Mouse (Mus musculus) lung, embryonic 14.5 days (tissue): ENCODE results near the gene Olfr1369-ps1. TPM values are rescaled to one million over a fixed set of nuclear protein-coding genes. Genes with fewer than 3 reads are reported as not detected.

Experiments
- ATAC-seq: fragments of 200-750 bp; cut with Nextera tagmentation; 2 replicates; pipeline ENCODE4 v1.8.0; 2017; ENCODE audit warnings: mild to moderate bottlenecking, moderate TSS enrichment, moderate library complexity; ENCODE audit not compliant: insufficient read depth
- DNase-seq: peaks from one replicate; pipeline ENCODE4 v3.0.0-alpha.2; 2015
- H3K27ac ChIP-seq: fragments of 300-500 bp; sonication (generic); 2 replicates; pipeline ENCODE4 v1.5.1; 2014; ENCODE audit warnings: low read depth, mild to moderate bottlenecking, moderate library complexity
- H3K27me3 ChIP-seq: fragments of 300-500 bp; sonication (generic); 2 replicates; pipeline ENCODE4 v1.6.1; 2014; ENCODE audit warnings: low read length, control low read depth; ENCODE audit not compliant: insufficient read depth
- H3K36me3 ChIP-seq: fragments of 300-500 bp; sonication (generic); 2 replicates; pipeline ENCODE4 v1.6.1; 2014; ENCODE audit warnings: control low read depth; ENCODE audit not compliant: insufficient read depth
- H3K4me1 ChIP-seq: fragments of 300-500 bp; sonication (generic); 2 replicates; pipeline ENCODE4 v1.6.1; 2014; ENCODE audit warnings: antibody characterized with exemption, control low read depth; ENCODE audit not compliant: insufficient read depth
- H3K4me2 ChIP-seq: fragments of 300-500 bp; sonication (generic); 2 replicates; pipeline ENCODE4 v1.6.1; 2014; ENCODE audit warnings: mild to moderate bottlenecking
- H3K4me3 ChIP-seq: fragments of 300-500 bp; sonication (generic); 2 replicates; pipeline ENCODE4 v1.5.1; 2014; ENCODE audit warnings: low read depth, low read length
- H3K9ac ChIP-seq: fragments of 300-500 bp; sonication (generic); 2 replicates; pipeline ENCODE4 v1.6.1; 2014
- H3K9me3 ChIP-seq: fragments of 300-500 bp; sonication (generic); 2 replicates; pipeline ENCODE4 v1.6.1; 2016; ENCODE audit warnings: low read depth, low read length, control low read depth
- CTCF ChIP-seq: IDR thresholded peaks from 2 replicates; pipeline ENCODE4 v1.5.1; 2016; ENCODE audit warnings: antibody characterized with exemption, low read depth
- WGBS: fragments of 180-500 bp; shearing (Covaris S2); extraction: QIAGEN DNeasy Blood & Tissue Kit; methylation state at CpG from one replicate; pipeline ENCODE4 v1.1.7; 2014; 5-methylcytosine and 5-hydroxymethylcytosine counted together
- polyA plus RNA-seq: library from polyadenylated mRNA; unstranded; fragments of >200 nt; fragmentation: Nextera tagmentation; extraction: Ambion mirVana; gene quantifications from 2 replicates; pipeline ENCODE4 v1.2.1, GENCODE M21; 2014

The Olfr1369-ps1 gene
- polyA plus RNA-seq, 1 experiment from 2014 or later, result not detected

DNA sequence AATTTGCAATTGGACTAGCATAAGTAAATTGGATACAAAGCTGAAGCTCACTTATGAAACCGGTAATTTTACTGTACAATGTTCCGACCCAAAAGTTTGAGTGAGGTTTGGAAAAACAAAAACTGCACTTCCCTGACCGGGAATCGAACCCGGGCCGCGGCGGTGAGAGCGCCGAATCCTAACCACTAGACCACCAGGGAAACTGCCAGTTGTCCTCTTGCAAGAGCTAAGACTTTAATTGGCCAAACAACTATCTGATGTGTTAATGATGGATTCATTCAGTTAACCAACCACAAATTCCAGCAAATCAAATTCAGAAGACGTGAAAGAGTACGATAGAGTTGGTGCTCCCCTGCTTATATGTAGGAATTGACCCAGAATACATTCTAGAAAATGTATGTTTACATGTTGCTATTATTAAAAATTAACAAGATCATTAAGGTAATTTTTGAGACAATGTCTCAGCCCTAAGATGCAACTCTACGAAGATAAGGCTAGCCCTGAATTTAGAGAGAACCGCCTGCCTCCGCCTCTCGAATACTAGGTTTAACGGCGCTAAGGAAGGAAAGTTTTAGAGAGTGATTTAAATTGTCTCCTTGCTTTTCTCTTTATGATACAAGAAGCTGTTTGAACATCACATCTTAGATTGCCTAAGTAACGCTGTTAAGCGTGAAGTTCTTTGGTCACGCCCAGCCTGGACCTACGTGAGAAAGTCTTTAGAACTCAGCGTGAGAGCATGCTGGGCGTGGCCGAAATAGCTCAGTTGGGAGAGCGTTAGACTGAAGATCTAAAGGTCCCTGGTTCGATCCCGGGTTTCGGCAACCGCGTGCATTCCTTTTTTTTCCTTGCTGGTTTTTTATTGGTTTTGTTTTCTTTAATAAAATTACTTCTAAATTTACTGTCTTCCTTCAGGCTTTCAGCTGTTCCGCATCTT lies 49.6 kb downstream of the Olfr1369-ps1 start:
- H3K36me3 ChIP-seq, result no peaks in the 10 kb centered on the region
- H3K4me2 ChIP-seq, result peak overlapping the region; percentile 92
- no peaks in the 10 kb centered on the region for H3K27me3 ChIP-seq
- H3K9ac ChIP-seq, result peak overlapping the region; percentile 47; the same call in 1 of the 2 replicates
- no peaks in the 10 kb centered on the region for H3K4me1 ChIP-seq
- no peaks in the 10 kb centered on the region for H3K9me3 ChIP-seq
- H3K4me3 ChIP-seq, result peak overlapping the region; percentile 65
- no peak overlapping the region for H3K27ac ChIP-seq
- WGBS, result under 1% methylated on average over 32 of the region's 32 CpGs
- no peak for TF ChIP-seq CTCF
- peak; percentile 83 for ATAC-seq
- DNase-seq, result peak; percentile 98

DNA sequence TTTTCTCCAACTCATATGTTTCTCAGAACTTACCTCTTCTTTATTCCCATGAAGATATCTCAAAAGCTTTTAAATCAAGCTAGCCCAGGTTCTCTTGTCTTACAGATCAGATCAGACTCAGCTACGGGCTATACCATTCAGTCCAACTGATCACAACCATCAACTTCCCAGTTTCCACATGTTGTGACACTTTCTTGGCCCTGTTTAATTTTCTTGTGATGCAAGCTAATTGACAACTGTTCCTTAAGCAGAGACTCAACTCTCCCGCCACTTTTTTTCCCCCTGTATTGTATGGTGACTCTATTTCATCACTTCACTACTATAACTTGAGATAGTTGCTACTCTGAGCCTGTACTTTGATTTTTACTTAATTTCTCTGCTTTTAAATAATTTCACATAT lies 50.3 kb downstream of the Olfr1369-ps1 start:
- 0 out of 2 replicates have a peak, but pooled peaks cover 5% of the 10 kb centered on the region for H3K4me1 ChIP-seq
- DNase-seq (no peak), ATAC-seq (0 out of 2 replicates have a peak, but pooled peaks have one; percentile 13)
- no peaks in the 10 kb centered on the region for H3K27me3 ChIP-seq
- no peak overlapping the region for H3K27ac ChIP-seq
- no peaks in the 10 kb centered on the region for H3K9me3 ChIP-seq
- H3K36me3 ChIP-seq, result no peaks in the 10 kb centered on the region
- WGBS, result 31% methylated on average over 2 of the region's 2 CpGs
- TF ChIP-seq CTCF, result no peak
- peak overlapping the region; percentile 20; the same call in 1 of the 2 replicates for H3K9ac ChIP-seq
- H3K4me3 ChIP-seq, result peak overlapping the region; percentile 65
- peak overlapping the region; percentile 92 for H3K4me2 ChIP-seq

DNA sequence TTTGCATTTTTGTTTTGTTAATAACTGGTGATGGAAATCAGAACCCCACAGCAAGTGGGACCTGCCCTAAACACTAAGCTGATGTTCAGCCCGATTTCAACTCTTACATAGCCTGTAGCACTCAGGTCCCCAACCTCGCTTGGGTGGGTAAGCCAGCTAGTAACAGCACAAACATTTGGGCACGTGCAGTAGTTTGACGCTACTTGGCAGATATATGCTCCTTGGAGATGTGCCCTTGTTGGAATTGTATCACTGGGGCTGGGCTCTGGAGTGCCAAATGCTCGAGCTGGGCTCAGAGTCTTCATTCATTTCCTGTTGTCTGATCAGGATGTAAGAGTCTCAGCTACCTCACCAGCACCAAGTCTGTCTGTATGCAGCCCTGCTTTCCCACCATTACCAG lies 51.3 kb downstream of the Olfr1369-ps1 start:
- no peak overlapping the region for H3K4me3 ChIP-seq
- WGBS, result 54% methylated on average over 5 of the region's 5 CpGs
- no peaks in the 10 kb centered on the region for H3K27me3 ChIP-seq
- TF ChIP-seq CTCF, result no peak
- H3K4me1 ChIP-seq, result 0 out of 2 replicates have a peak, but pooled peaks cover 6% of the 10 kb centered on the region
- no peak for DNase-seq
- H3K36me3 ChIP-seq, result no peaks in the 10 kb centered on the region
- no peak for ATAC-seq
- H3K27ac ChIP-seq, result no peak overlapping the region
- H3K4me2 ChIP-seq, result no peak overlapping the region
- no peaks in the 10 kb centered on the region for H3K9me3 ChIP-seq
- H3K9ac ChIP-seq, result no peak overlapping the region

DNA sequence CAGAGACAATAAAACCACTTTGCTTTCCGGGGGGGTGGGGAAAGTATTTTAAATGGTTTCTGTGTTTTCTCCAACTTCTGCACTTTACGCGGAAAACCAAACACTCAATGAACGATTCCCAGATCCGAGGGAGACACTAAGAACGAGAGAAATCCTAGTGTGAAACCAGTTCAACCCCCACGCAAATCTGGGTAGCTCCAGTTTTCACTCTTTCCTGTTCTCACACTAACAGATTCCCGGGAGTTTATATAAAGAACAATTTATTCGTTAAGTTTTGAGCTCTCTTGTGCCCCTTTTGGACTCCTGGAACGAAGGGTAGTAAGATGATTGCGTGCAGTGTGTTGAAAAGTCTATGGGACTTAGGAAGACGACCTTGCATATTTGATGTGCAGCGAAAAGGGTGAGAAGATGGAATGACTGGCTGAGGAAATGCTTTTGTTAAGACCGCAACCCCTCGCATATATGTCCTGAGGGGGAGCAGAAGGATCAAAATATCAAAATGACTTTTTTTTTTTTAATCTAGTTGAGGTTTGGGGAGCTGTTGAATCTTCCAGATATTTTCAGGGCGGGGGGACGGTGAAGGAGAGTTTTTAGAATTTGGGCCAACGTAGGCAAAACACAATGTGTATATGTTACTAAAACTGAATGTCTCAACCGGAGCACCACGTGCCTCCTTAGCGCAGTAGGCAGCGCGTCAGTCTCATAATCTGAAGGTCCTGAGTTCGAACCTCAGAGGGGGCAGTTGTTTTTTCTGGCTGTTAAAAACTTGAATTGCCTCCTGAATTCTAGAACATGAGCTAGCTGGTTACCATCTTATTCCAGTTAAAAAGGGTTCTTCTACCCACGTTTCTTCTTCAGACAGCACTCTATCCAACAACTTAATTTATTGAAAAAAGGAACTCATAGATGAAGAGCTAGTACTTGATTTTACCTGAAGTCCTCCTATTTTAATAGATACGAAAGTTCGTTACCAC lies 55.9 kb downstream of the Olfr1369-ps1 start:
- Histone ChIP-seq H3K36me3 (no peaks in the 10 kb centered on the region), H3K4me1 (0 out of 2 replicates have a peak, but pooled peaks cover 6% of the 10 kb centered on the region), H3K4me2 (peak overlapping the region; percentile 99), H3K27me3 (no peaks in the 10 kb centered on the region), H3K4me3 (peak overlapping the region; percentile 57), H3K27ac (peak overlapping the region; percentile 60), H3K9ac (peak overlapping the region; percentile 55), H3K9me3 (no peaks in the 10 kb centered on the region)
- DNase-seq (peak; percentile 97), ATAC-seq (peak; percentile 45)
- no peak for TF ChIP-seq CTCF
- under 1% methylated on average over 27 of the region's 27 CpGs for WGBS

DNA sequence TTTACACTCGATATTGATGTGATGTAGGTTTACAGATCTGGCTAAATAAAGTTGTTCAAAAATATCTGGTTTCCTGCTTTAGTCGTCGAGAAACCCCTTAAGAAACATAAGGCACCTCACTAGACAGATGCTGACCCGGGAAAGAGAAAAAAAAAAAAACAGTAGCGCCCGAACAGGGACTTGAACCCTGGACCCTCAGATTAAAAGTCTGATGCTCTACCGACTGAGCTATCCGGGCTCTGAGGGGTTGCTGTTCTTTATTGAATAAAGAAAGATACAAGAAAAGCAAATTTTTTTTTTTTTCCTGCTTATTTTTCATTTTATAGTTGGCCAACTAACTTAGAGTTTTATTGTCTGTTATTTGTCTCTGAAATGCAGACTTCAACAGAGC lies 56.6 kb downstream of the Olfr1369-ps1 start:
- 0 out of 2 replicates have a peak, but pooled peaks cover 6% of the 10 kb centered on the region for H3K4me1 ChIP-seq
- ATAC-seq, result peak; percentile 46; the same call in 1 of the 2 replicates

DNA sequence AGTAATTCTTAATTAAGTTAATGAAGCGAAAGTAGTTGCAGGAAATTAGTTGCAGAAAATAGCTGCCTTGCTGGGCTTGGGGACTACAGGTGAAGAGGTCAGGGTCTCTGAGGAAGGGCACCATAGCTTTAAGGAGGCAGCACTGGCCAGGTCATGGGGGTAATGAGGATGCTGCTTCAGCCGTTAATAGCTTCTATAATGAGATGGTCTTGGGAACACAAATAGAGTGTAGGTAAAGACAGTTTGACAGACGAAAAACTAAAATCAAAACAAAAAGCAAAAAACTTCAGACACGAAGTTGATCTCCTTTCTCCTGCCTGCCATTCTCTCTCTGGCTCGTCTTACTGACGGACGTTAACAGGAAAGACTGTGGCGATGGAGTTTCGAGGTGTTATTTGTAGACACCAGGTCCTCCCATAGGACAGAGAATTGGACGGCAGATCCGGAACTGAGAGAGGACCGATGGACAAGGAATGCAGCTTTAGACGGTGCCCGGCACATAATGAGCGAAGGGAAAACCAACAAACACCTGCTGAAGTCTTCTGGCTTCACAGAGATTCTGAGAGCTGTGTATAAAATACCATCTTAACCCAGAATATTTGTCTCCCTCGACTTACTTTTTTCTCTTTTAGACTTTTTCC lies 57.2 kb downstream of the Olfr1369-ps1 start:
- Histone ChIP-seq H3K4me1 (0 out of 2 replicates have a peak, but pooled peaks cover 6% of the 10 kb centered on the region), H3K9me3 (no peaks in the 10 kb centered on the region), H3K27ac (no peak overlapping the region), H3K9ac (peak overlapping the region; percentile 55), H3K4me2 (peak overlapping the region; percentile 99), H3K36me3 (no peaks in the 10 kb centered on the region), H3K4me3 (peak overlapping the region; percentile 57), H3K27me3 (no peaks in the 10 kb centered on the region)
- TF ChIP-seq CTCF, result no peak
- peak; percentile 65 for DNase-seq
- no peak for ATAC-seq
- under 1% methylated on average over 16 of the region's 16 CpGs for WGBS

More for the DNA sequence above, 56.6 kb downstream of the Olfr1369-ps1 start:
- Histone ChIP-seq H3K9ac (peak overlapping the region; percentile 55), H3K9me3 (no peaks in the 10 kb centered on the region), H3K27me3 (no peaks in the 10 kb centered on the region), H3K4me3 (peak overlapping the region; percentile 57), H3K36me3 (no peaks in the 10 kb centered on the region), H3K27ac (no peak overlapping the region), H3K4me2 (peak overlapping the region; percentile 99)
- WGBS, result 0% methylated on average over 8 of the region's 8 CpGs
- TF ChIP-seq CTCF, result no peak
- peak; percentile 78 for DNase-seq

Other genes with a start within 250 kb of the Olfr1369-ps1 start
- gene Olfr1370, start 36.5 kb upstream of the Olfr1369-ps1 start, polyA plus RNA-seq, result not detected in 2 replicates
- gene Olfr263, start 18.2 kb downstream of the Olfr1369-ps1 start, polyA plus RNA-seq, result not detected in 2 replicates
- gene Olfr1368, start 34.4 kb downstream of the Olfr1369-ps1 start, polyA plus RNA-seq, result not detected in 2 replicates
- gene Trim27, start 68.0 kb downstream of the Olfr1369-ps1 start, polyA plus RNA-seq, result 158 and 173 TPM in 2 replicates
- gene Gpx5, start 181.2 kb downstream of the Olfr1369-ps1 start, polyA plus RNA-seq, result not detected in 2 replicates
- not detected in 2 replicates for gene Gpx6, start 200.6 kb downstream of the Olfr1369-ps1 start, polyA plus RNA-seq
- gene Olfr1367, start 235.4 kb downstream of the Olfr1369-ps1 start, polyA plus RNA-seq, result not detected in 2 replicates